Mouse (Mus musculus): ENCODE data around the gene Catsper2. TPM values are rescaled to one million over a fixed set of nuclear protein-coding genes. Genes with fewer than 3 reads are reported as not detected.

Catsper2 gene
- polyA plus RNA-seq, 2 experiments, result 0.29 to 0.60 TPM

GRCm38 (mm10) chr2:121358381-121358780, 55.2 kb downstream of the Catsper2 start:
- 1% methylated on average over 16 of the region's 16 CpGs for WGBS (ENCODE audit: insufficient replicate concordance)
- H3K4me3 ChIP-seq (ENCODE audit: insufficient read depth in 1 of 2, low read depth in 2 of 2, low read length in 2 of 2), result no peak overlapping the region
- DNase-seq (ENCODE audit: low read depth in 3 of 3, low spot score in 3 of 3) (no peak), ATAC-seq (ENCODE audit: insufficient read depth) (no peak)
- no peaks in the 10 kb centered on the region for H3K9me3 ChIP-seq (ENCODE audit: control insufficient read depth, low read length)
- H3K27ac ChIP-seq, result no peak overlapping the region
- no peak overlapping the region for H3K9ac ChIP-seq (replicated peaks)
- H3K27me3 ChIP-seq (ENCODE audit: control insufficient read depth, insufficient read depth, low read length), result peaks cover 28% of the 10 kb centered on the region
- no peak overlapping the region for H3K4me2 ChIP-seq (ENCODE audit: low read depth)
- TF ChIP-seq EP300 (IDR thresholded peaks at IDR 0.05; ENCODE audit: low read depth) (no peak), CTCF (IDR thresholded peaks at IDR 0.05; ENCODE audit: low read depth) (no peak)
- no peaks in the 10 kb centered on the region for H3K36me3 ChIP-seq (replicated peaks; ENCODE audit: control insufficient read depth, insufficient read depth, low read depth)
- peaks cover 0 to 6% of the 10 kb centered on the region in 2 experiments; a peak in 2 of 4 replicates for H3K4me1 ChIP-seq (replicated peaks; ENCODE audit: control insufficient read depth in 2 of 2, insufficient read depth in 2 of 2, low read length in 1 of 2)

GRCm38 (mm10) chr2:121357961-121358360, 55.6 kb downstream of the Catsper2 start:
- H3K4me3 ChIP-seq (ENCODE audit: insufficient read depth in 1 of 2, low read depth in 2 of 2, low read length in 2 of 2), result no peak overlapping the region
- peaks cover 28% of the 10 kb centered on the region for H3K27me3 ChIP-seq (ENCODE audit: control insufficient read depth, insufficient read depth, low read length)
- peaks cover 0 to 7% of the 10 kb centered on the region in 2 experiments; a peak in 2 of 4 replicates for H3K4me1 ChIP-seq (replicated peaks; ENCODE audit: control insufficient read depth in 2 of 2, insufficient read depth in 2 of 2, low read length in 1 of 2)
- 3% methylated on average over 4 of the region's 4 CpGs for WGBS (ENCODE audit: insufficient replicate concordance)
- H3K9me3 ChIP-seq (ENCODE audit: control insufficient read depth, low read length), result no peaks in the 10 kb centered on the region
- no peak overlapping the region for H3K4me2 ChIP-seq (ENCODE audit: low read depth)
- no peak for TF ChIP-seq CTCF (IDR thresholded peaks at IDR 0.05; ENCODE audit: low read depth)
- TF ChIP-seq EP300 (IDR thresholded peaks at IDR 0.05; ENCODE audit: low read depth), result no peak
- DNase-seq (ENCODE audit: low read depth in 3 of 3, low spot score in 3 of 3) (no peak), ATAC-seq (ENCODE audit: insufficient read depth) (no peak)
- no peak overlapping the region for H3K9ac ChIP-seq (replicated peaks)
- no peak overlapping the region for H3K27ac ChIP-seq
- H3K36me3 ChIP-seq (replicated peaks; ENCODE audit: control insufficient read depth, insufficient read depth, low read depth), result no peaks in the 10 kb centered on the region

GRCm38 (mm10) chr2:121357494-121357893, 56.1 kb downstream of the Catsper2 start, which contains the start of gene Ckmt1:
TSS of gene Ckmt1 (plus strand) at chr2:121357714.
- 48% methylated on average over 5 of the region's 5 CpGs for WGBS (ENCODE audit: insufficient replicate concordance)
- H3K9me3 ChIP-seq (ENCODE audit: control insufficient read depth, low read length), result no peaks in the 10 kb centered on the region
- H3K36me3 ChIP-seq (replicated peaks; ENCODE audit: control insufficient read depth, insufficient read depth, low read depth), result no peaks in the 10 kb centered on the region
- H3K4me3 ChIP-seq (ENCODE audit: insufficient read depth in 1 of 2, low read depth in 2 of 2, low read length in 2 of 2), result no peak within 1 kb of the TSS
- no peak within 1 kb of the TSS for H3K4me2 ChIP-seq (ENCODE audit: low read depth)
- H3K27ac ChIP-seq, result no peak within 1 kb of the TSS
- peaks cover 28% of the 10 kb centered on the region for H3K27me3 ChIP-seq (ENCODE audit: control insufficient read depth, insufficient read depth, low read length)
- no peak for ATAC-seq (ENCODE audit: insufficient read depth)
- no peak for DNase-seq (ENCODE audit: low read depth in 3 of 3, low spot score in 3 of 3)
- no peak within 1 kb of the TSS for H3K9ac ChIP-seq (replicated peaks)
- peaks cover 0 to 7% of the 10 kb centered on the region in 2 experiments; a peak in 2 of 4 replicates for H3K4me1 ChIP-seq (replicated peaks; ENCODE audit: control insufficient read depth in 2 of 2, insufficient read depth in 2 of 2, low read length in 1 of 2)
- TF ChIP-seq CTCF (IDR thresholded peaks at IDR 0.05; ENCODE audit: low read depth) (no peak), EP300 (IDR thresholded peaks at IDR 0.05; ENCODE audit: low read depth) (no peak)

- no peaks in the 10 kb centered on the region for H3K36me3 ChIP-seq (replicated peaks; ENCODE audit: control insufficient read depth, insufficient read depth, low read depth)
- H3K9ac ChIP-seq (replicated peaks), result peak within 1 kb of the TSS; percentile 84
- H3K4me1 ChIP-seq (replicated peaks; ENCODE audit: control insufficient read depth in 2 of 2, insufficient read depth in 2 of 2, low read length in 1 of 2), result peaks cover 0 to 7% of the 10 kb centered on the region in 2 experiments; a peak in 2 of 4 replicates
- TF ChIP-seq CTCF (IDR thresholded peaks at IDR 0.05; ENCODE audit: low read depth), result peak; percentile 99
- no peak for TF ChIP-seq EP300 (IDR thresholded peaks at IDR 0.05; ENCODE audit: low read depth)
- DNase-seq (ENCODE audit: low read depth in 3 of 3, low spot score in 3 of 3) (peak; percentile 87 to 89 (median 88)), ATAC-seq (ENCODE audit: insufficient read depth) (peak; percentile 97)
- H3K4me3 ChIP-seq (ENCODE audit: insufficient read depth in 1 of 2, low read depth in 2 of 2, low read length in 2 of 2), result peak within 1 kb of the TSS; percentile 67 to 84
- H3K27ac ChIP-seq, result no peak within 1 kb of the TSS
- under 1% methylated on average over 58 of the region's 58 CpGs for WGBS (ENCODE audit: insufficient replicate concordance)
- H3K4me2 ChIP-seq (ENCODE audit: low read depth), result peak within 1 kb of the TSS; percentile 85
- H3K9me3 ChIP-seq (ENCODE audit: control insufficient read depth, low read length), result no peaks in the 10 kb centered on the region
- H3K27me3 ChIP-seq (ENCODE audit: control insufficient read depth, insufficient read depth, low read length), result peaks cover 28% of the 10 kb centered on the region
Measured at GRCm38 (mm10) chr2:121354820-121355592, 58.6 kb downstream of the Catsper2 start, which contains the start of gene Ppip5k1. TSS of gene Ppip5k1 (minus strand) at chr2:121355396.

GRCm38 (mm10) chr2:121354378-121354777, 59.2 kb downstream of the Catsper2 start:
- Histone ChIP-seq H3K9me3 (ENCODE audit: control insufficient read depth, low read length) (no peaks in the 10 kb centered on the region), H3K9ac (replicated peaks) (peak overlapping the region; percentile 84), H3K4me3 (ENCODE audit: insufficient read depth in 1 of 2, low read depth in 2 of 2, low read length in 2 of 2) (peak overlapping the region; percentile 67 to 84), H3K4me2 (ENCODE audit: low read depth) (peak overlapping the region; percentile 85), H3K36me3 (replicated peaks; ENCODE audit: control insufficient read depth, insufficient read depth, low read depth) (no peaks in the 10 kb centered on the region), H3K27me3 (ENCODE audit: control insufficient read depth, insufficient read depth, low read length) (peaks cover 28% of the 10 kb centered on the region), H3K27ac (no peak overlapping the region), H3K4me1 (replicated peaks; ENCODE audit: control insufficient read depth in 2 of 2, insufficient read depth in 2 of 2, low read length in 1 of 2) (peaks cover 0 to 7% of the 10 kb centered on the region in 2 experiments; a peak in 2 of 4 replicates)
- DNase-seq (ENCODE audit: low read depth in 3 of 3, low spot score in 3 of 3) (no peak), ATAC-seq (ENCODE audit: insufficient read depth) (peak; percentile 20)
- WGBS (ENCODE audit: insufficient replicate concordance), result 3% methylated on average over 6 of the region's 6 CpGs
- TF ChIP-seq EP300 (IDR thresholded peaks at IDR 0.05; ENCODE audit: low read depth) (no peak), CTCF (IDR thresholded peaks at IDR 0.05; ENCODE audit: low read depth) (no peak)

Data from liver, embryonic 14.5 days (tissue).